Comparison of ENCODE assay signal across 8 mouse cellular contexts in genomic region chr7:97737256-97737637, GRCm38 (mm10). TPM values are rescaled to one million over a fixed set of nuclear protein-coding genes. Genes with fewer than 3 reads are reported as not detected.
A peak's percentile ranks its signal among the peaks of the same experiment; 100 is the strongest.
DNase-seq lines count a peak whose midpoint lies in the region; ATAC-seq and TF ChIP-seq lines count a peak whose summit lies in the region.

No protein-coding gene starts in this region.

- no peaks in the 10 kb centered on the region for H3K79me2 ChIP-seq in CH12.LX (replicated peaks; ENCODE audit: control insufficient read depth, extremely low read depth, insufficient read depth, poor library complexity, severe bottlenecking)

- TF ChIP-seq EP300 in CH12.LX (IDR thresholded peaks at IDR 0.05; ENCODE audit: low read length), result no peak
- TF ChIP-seq EP300 in liver, postnatal 0 days (IDR thresholded peaks at IDR 0.05; ENCODE audit: low read depth), result no peak

- dilution Hi-C loops in CH12.LX (cut with MboI; ENCODE audit: extremely low pct_ligation_motif_present, extremely low pct_unique_long_range_greater_than_20kb, low sequenced_read_pairs), result no loop called here

- ATAC-seq in erythroblast, adult 5-6 weeks (replicated peaks; ENCODE audit: low FRiP score, poor library complexity, severe bottlenecking), result no peak
- ATAC-seq in forebrain, embryonic 15.5 days (replicated peaks), result no peak; the same call in 1 of the 2 replicates
- ATAC-seq in liver, postnatal 0 days, result peak; percentile 0

- H3K4me1 ChIP-seq in erythroblast, embryonic 14.5 days (ENCODE audit: control insufficient read depth), result peaks cover 81% of the 10 kb centered on the region
- peaks cover 4 to 7% of the 10 kb centered on the region in 2 experiments for H3K4me1 ChIP-seq in CH12.LX (ENCODE audit: control insufficient read depth in 1 of 2, insufficient read depth in 2 of 2)
- peaks cover 12% of the 10 kb centered on the region for H3K4me1 ChIP-seq in forebrain, embryonic 15.5 days
- H3K4me1 ChIP-seq in liver, postnatal 0 days (ENCODE audit: insufficient read depth), result peaks cover 36% of the 10 kb centered on the region

- peak overlapping the region; percentile 69 for H3K4me3 ChIP-seq in erythroblast, embryonic 14.5 days (replicated peaks)
- peak overlapping the region in 2 of 3 experiments; percentile 61 to 65 for H3K4me3 ChIP-seq in CH12.LX (replicated peaks in 1 of 3; ENCODE audit: low read depth in 2 of 3, low read length in 2 of 3, poor library complexity in 1 of 3)
- H3K4me3 ChIP-seq in forebrain, embryonic 15.5 days, result peak overlapping the region; percentile 72
- peak overlapping the region; percentile 74 for H3K4me3 ChIP-seq in liver, postnatal 0 days (ENCODE audit: low read depth, low read length)

- no peak overlapping the region for H3K9ac ChIP-seq in CH12.LX (ENCODE audit: insufficient read depth, low read depth)
- peak overlapping the region; percentile 69 for H3K9ac ChIP-seq in forebrain, embryonic 15.5 days (replicated peaks)
- H3K9ac ChIP-seq in liver, postnatal 0 days (replicated peaks), result peak overlapping the region; percentile 79

- no peaks in the 10 kb centered on the region for H3K27me3 ChIP-seq in erythroblast, embryonic 14.5 days (ENCODE audit: control insufficient read depth)
- no peaks in the 10 kb centered on the region for H3K27me3 ChIP-seq in CH12.LX (replicated peaks)
- H3K27me3 ChIP-seq in forebrain, embryonic 15.5 days, result no peaks in the 10 kb centered on the region
- H3K27me3 ChIP-seq in liver, postnatal 0 days (ENCODE audit: insufficient read depth, low read length), result no peaks in the 10 kb centered on the region

- no peak for TF ChIP-seq CTCF in CH12.LX (conservative IDR thresholded peaks at IDR 0.05 in 1 of 2, IDR thresholded peaks at IDR 0.05 in 1 of 2; ENCODE audit: low read depth in 2 of 2, low read length in 2 of 2)
- no peak for TF ChIP-seq CTCF in liver, postnatal 0 days (IDR thresholded peaks at IDR 0.05; ENCODE audit: low read depth)

- no peaks in the 10 kb centered on the region for H3K36me3 ChIP-seq in erythroblast, embryonic 14.5 days (ENCODE audit: control insufficient read depth)
- H3K36me3 ChIP-seq in CH12.LX (replicated peaks in 1 of 2; ENCODE audit: control insufficient read depth in 1 of 2, insufficient read depth in 1 of 2, low read length in 1 of 2), result no peaks in the 10 kb centered on the region
- H3K36me3 ChIP-seq in forebrain, embryonic 15.5 days, result no peaks in the 10 kb centered on the region
- no peaks in the 10 kb centered on the region for H3K36me3 ChIP-seq in liver, postnatal 0 days (replicated peaks; ENCODE audit: insufficient read depth, low read length)

- no peaks in the 10 kb centered on the region for H3K9me3 ChIP-seq in erythroblast, embryonic 14.5 days (ENCODE audit: control insufficient read depth, low read length)
- no peaks in the 10 kb centered on the region for H3K9me3 ChIP-seq in CH12.LX (replicated peaks; ENCODE audit: low read length)
- H3K9me3 ChIP-seq in forebrain, embryonic 15.5 days, result no peaks in the 10 kb centered on the region
- H3K9me3 ChIP-seq in liver, postnatal 0 days (ENCODE audit: low read length), result no peaks in the 10 kb centered on the region

- no peak for TF ChIP-seq POLR2A in CH12.LX (IDR thresholded peaks at IDR 0.05; ENCODE audit: low read depth, low read length)

- TF ChIP-seq RAD21 in CH12.LX (IDR thresholded peaks at IDR 0.05; ENCODE audit: low read depth, low read length), result no peak

- no peak overlapping the region for H3K27ac ChIP-seq in CH12.LX (ENCODE audit: insufficient read depth, low read depth)
- H3K27ac ChIP-seq in forebrain, embryonic 15.5 days (replicated peaks), result no peak overlapping the region
- peak overlapping the region; percentile 92 for H3K27ac ChIP-seq in liver, postnatal 0 days (ENCODE audit: low read depth)

- DNase-seq in CH12.LX (ENCODE audit: extremely low read depth), result no peak
- DNase-seq in liver, postnatal 0 days, result no peak
- no peak for DNase-seq in gastrocnemius, adult 18-20 months (ENCODE audit: low spot score)
- DNase-seq in gastrocnemius, adult 8-10 months (ENCODE audit: low spot score in 2 of 2), result no peak
- DNase-seq in adipocyte (ENCODE audit: low spot score), result no peak

- in situ Hi-C loops in CH12.LX (cut with MboI; ENCODE audit: low pct_ligation_motif_present, low pct_unique_long_range_greater_than_20kb, low sequenced_read_pairs), result no loop called here

- peak overlapping the region; percentile 53 for H3K4me2 ChIP-seq in CH12.LX (ENCODE audit: insufficient read depth, low read depth, poor library complexity, severe bottlenecking)
- peak overlapping the region; percentile 88 for H3K4me2 ChIP-seq in forebrain, embryonic 15.5 days (replicated peaks)
- H3K4me2 ChIP-seq in liver, postnatal 0 days (ENCODE audit: low read depth, low read length), result peak overlapping the region; percentile 94

- WGBS in forebrain, embryonic 15.5 days, result 9% methylated on average over 12 of the region's 12 CpGs
- WGBS in liver, postnatal 0 days (ENCODE audit: insufficient replicate concordance), result 8% methylated on average over 12 of the region's 12 CpGs

TF ChIP-seq in CH12.LX, 34 proteins besides CTCF, POLR2A, EP300 and RAD21:
- TF ChIP-seq NRF1 (IDR thresholded peaks at IDR 0.05; ENCODE audit: low read depth, low read length) (no peak), HCFC1 (IDR thresholded peaks at IDR 0.05; ENCODE audit: low read depth, low read length) (no peak), KAT2A (IDR thresholded peaks at IDR 0.05; ENCODE audit: insufficient replicate concordance, low read length) (no peak), MEF2A (IDR thresholded peaks at IDR 0.05; ENCODE audit: borderline replicate concordance, low read depth, low read length) (no peak), ETS1 (conservative IDR thresholded peaks at IDR 0.05; ENCODE audit: low read depth, low read length) (no peak), MAZ (IDR thresholded peaks at IDR 0.05; ENCODE audit: low read depth, low read length) (no peak), ZMIZ1 (IDR thresholded peaks at IDR 0.05; ENCODE audit: low read depth, low read length) (no peak), MAX (IDR thresholded peaks at IDR 0.05; ENCODE audit: low read length) (no peak), TBP (conservative IDR thresholded peaks at IDR 0.05; ENCODE audit: low read depth, low read length) (no peak), RCOR1 (conservative IDR thresholded peaks at IDR 0.05; ENCODE audit: low read depth, low read length) (no peak), IRF4 (IDR thresholded peaks at IDR 0.05; ENCODE audit: low read depth, low read length) (no peak), ZC3H11A (IDR thresholded peaks at IDR 0.05; ENCODE audit: low read depth, low read length) (no peak), NELFE (IDR thresholded peaks at IDR 0.05; ENCODE audit: low read depth, low read length) (no peak), SMC3 (IDR thresholded peaks at IDR 0.05; ENCODE audit: low read depth, low read length) (no peak), MAFK (IDR thresholded peaks at IDR 0.05; ENCODE audit: insufficient replicate concordance, low read length) (no peak), SIN3A (IDR thresholded peaks at IDR 0.05; ENCODE audit: low read length) (no peak), UBTF (IDR thresholded peaks at IDR 0.05; ENCODE audit: low read depth, low read length) (no peak), ZKSCAN1 (IDR thresholded peaks at IDR 0.05; ENCODE audit: borderline replicate concordance, low read depth, low read length) (no peak), E2F4 (IDR thresholded peaks at IDR 0.05; ENCODE audit: insufficient replicate concordance, low read depth, low read length) (no peak), PAX5 (IDR thresholded peaks at IDR 0.05; ENCODE audit: low read length) (no peak)

RNA-seq across cellular contexts. Expression of gene Aqp11, which starts 0.8 kb away (rescaled TPM):
- polyA plus RNA-seq in erythroblast, embryonic 14.5 days (2012), result 0.13 and 0.27 TPM in 2 replicates
- total RNA-seq in erythroblast, adult 5-6 weeks (2015; ENCODE audit: low replicate concordance), result 3.5 TPM in 1 of 2 replicates, not detected in the other
- 0.34 and 2.1 TPM in 2 replicates for total RNA-seq in erythroblast, adult 5-6 weeks (2017; ENCODE audit: low replicate concordance)
- 0.42 and 0.89 TPM in 2 replicates for total RNA-seq in CH12.LX (2012; rRNA removed)
- total RNA-seq in CH12.LX (2014; rRNA removed), result 0.28 and 0.46 TPM in 2 replicates
- polyA plus RNA-seq in CH12.LX (2012; ENCODE audit: insufficient read length, low read depth), result 1.0 and 2.0 TPM in 2 replicates
- 7.6 and 9.7 TPM in 2 replicates for polyA plus RNA-seq in forebrain, embryonic 15.5 days (2015; fragmentation: Nextera tagmentation; extraction: Ambion mirVana)
- 51.0 and 55.0 TPM in 2 replicates for polyA plus RNA-seq in liver, postnatal 0 days (2015; fragmentation: Nextera tagmentation; extraction: Ambion mirVana)
- total RNA-seq in gastrocnemius, adult 18-20 months (2021), result under 1 TPM; 0.38 to 0.59 TPM
- 1 to 10 TPM in 1 of 4 experiments, under 1 TPM in 3; 0.58 to 1.1 (median 0.70) TPM for total RNA-seq in gastrocnemius, adult 8-10 months (2022)

RNA-seq across cellular contexts. Expression of gene Clns1a, which starts 40.8 kb away (rescaled TPM):
- 1.3 and 1.4 TPM in 2 replicates for polyA plus RNA-seq in erythroblast, embryonic 14.5 days (2012)
- 10.2 and 28.0 TPM in 2 replicates for total RNA-seq in erythroblast, adult 5-6 weeks (2015; ENCODE audit: low replicate concordance)
- 27.5 and 32.1 TPM in 2 replicates for total RNA-seq in erythroblast, adult 5-6 weeks (2017; ENCODE audit: low replicate concordance)
- total RNA-seq in CH12.LX (2012; rRNA removed), result 140 and 172 TPM in 2 replicates
- total RNA-seq in CH12.LX (2014; rRNA removed), result 305 and 306 TPM in 2 replicates
- 240 and 284 TPM in 2 replicates for polyA plus RNA-seq in CH12.LX (2012; ENCODE audit: insufficient read length, low read depth)
- polyA plus RNA-seq in forebrain, embryonic 15.5 days (2015; fragmentation: Nextera tagmentation; extraction: Ambion mirVana), result 203 and 204 TPM in 2 replicates
- 40.2 and 42.0 TPM in 2 replicates for polyA plus RNA-seq in liver, postnatal 0 days (2015; fragmentation: Nextera tagmentation; extraction: Ambion mirVana)
- total RNA-seq in gastrocnemius, adult 18-20 months (2021), result 10 to 100 TPM; 28.2 to 30.6 TPM
- 10 to 100 TPM; 30.6 to 32.6 (median 31.4) TPM for total RNA-seq in gastrocnemius, adult 8-10 months (2022)

RNA-seq across cellular contexts. Expression of gene Pak1, which starts 51.1 kb away (rescaled TPM):
- polyA plus RNA-seq in erythroblast, embryonic 14.5 days (2012), result 0.06 and 0.08 TPM in 2 replicates
- total RNA-seq in erythroblast, adult 5-6 weeks (2015; ENCODE audit: low replicate concordance), result 13.6 and 14.0 TPM in 2 replicates
- 9.3 and 14.5 TPM in 2 replicates for total RNA-seq in erythroblast, adult 5-6 weeks (2017; ENCODE audit: low replicate concordance)
- total RNA-seq in CH12.LX (2012; rRNA removed) (0.92 and 0.93 TPM in 2 replicates), CH12.LX (2014; rRNA removed) (4.1 and 4.2 TPM in 2 replicates)
- 5.4 TPM in 2 replicates for polyA plus RNA-seq in CH12.LX (2012; ENCODE audit: insufficient read length, low read depth)
- 132 and 143 TPM in 2 replicates for polyA plus RNA-seq in forebrain, embryonic 15.5 days (2015; fragmentation: Nextera tagmentation; extraction: Ambion mirVana)
- 8.1 and 9.6 TPM in 2 replicates for polyA plus RNA-seq in liver, postnatal 0 days (2015; fragmentation: Nextera tagmentation; extraction: Ambion mirVana)
- 10 to 100 TPM; 19.2 to 26.1 TPM for total RNA-seq in gastrocnemius, adult 18-20 months (2021)
- 10 to 100 TPM; 24.1 to 35.7 (median 29.4) TPM for total RNA-seq in gastrocnemius, adult 8-10 months (2022)

Comparison
In these comparisons a context has a peak if more than half of its experiments do, and no peak if none do; other contexts are left out.
1. RNA of gene Clns1a, which starts 40.8 kb away (total RNA-seq): 140 to 306 TPM in CH12.LX; 30.6 to 32.6 TPM in gastrocnemius, adult 8-10 months, 28.2 to 30.6 TPM in gastrocnemius, adult 18-20 months and 10.2 to 32.1 TPM in erythroblast, adult 5-6 weeks; every median in the first group is over 4 times any median in the second.
2. Peak in every context shown above with its lines, with median percentiles within 50 percentile points of each other: H3K4me3 ChIP-seq and H3K4me2 ChIP-seq.